Mouse (Mus musculus) kidney, embryonic 16.5 days (tissue): ENCODE data around the gene Krtap28-10. TPM values are rescaled to one million over a fixed set of nuclear protein-coding genes. Genes with fewer than 3 reads are reported as not detected.

ENCODE experiments used
- ATAC-seq: fragments of 200-750 bp; cut with Nextera tagmentation; 2 replicates; pipeline ENCODE4 v1.8.0; 2017; ENCODE audit warnings: moderate TSS enrichment; ENCODE audit not compliant: low FRiP score, low TSS enrichment
- H3K27ac ChIP-seq: fragments of 300-500 bp; sonication (generic); 2 replicates; pipeline ENCODE4 v1.5.1; 2014; ENCODE audit warnings: low read length
- H3K27me3 ChIP-seq: fragments of 300-500 bp; sonication (generic); 2 replicates; pipeline ENCODE4 v1.6.1; 2014; ENCODE audit warnings: low read length, control low read depth, mixed read lengths; ENCODE audit not compliant: insufficient read depth
- H3K36me3 ChIP-seq: fragments of 300-500 bp; sonication (generic); 2 replicates; pipeline ENCODE4 v1.6.1; 2014; ENCODE audit warnings: low read length, control low read depth, mixed read lengths; ENCODE audit not compliant: insufficient read depth
- H3K4me1 ChIP-seq: fragments of 300-500 bp; sonication (generic); 2 replicates; pipeline ENCODE4 v1.6.1; 2014; ENCODE audit warnings: low read length, control low read depth, mixed read lengths; ENCODE audit not compliant: insufficient read depth
- H3K4me2 ChIP-seq: fragments of 300-500 bp; sonication (generic); replicated peaks from 2 replicates; pipeline ENCODE4 v1.6.1; 2014; ENCODE audit warnings: low read depth, low read length
- H3K4me3 ChIP-seq: fragments of 300-500 bp; sonication (generic); 2 replicates; pipeline ENCODE4 v1.5.1; 2014; ENCODE audit warnings: mild to moderate bottlenecking, low read length
- H3K9ac ChIP-seq: fragments of 300-500 bp; sonication (generic); replicated peaks from 2 replicates; pipeline ENCODE4 v1.6.1; 2014; ENCODE audit warnings: low read length
- H3K9me3 ChIP-seq: fragments of 300-500 bp; sonication (generic); 2 replicates; pipeline ENCODE4 v1.6.1; 2016; ENCODE audit warnings: low read length, control low read depth
- WGBS: fragments of 180-500 bp; shearing (Covaris S2); extraction: QIAGEN DNeasy Blood & Tissue Kit; methylation state at CpG from one replicate; pipeline ENCODE4 v1.1.7; 2014; 5-methylcytosine and 5-hydroxymethylcytosine counted together
- polyA plus RNA-seq: library from polyadenylated mRNA; unstranded; fragments of >200 nt; fragmentation: Nextera tagmentation; extraction: Ambion mirVana; gene quantifications from 2 replicates; pipeline ENCODE4 v1.2.1, GENCODE M21; 2015

The Krtap28-10 gene
- polyA plus RNA-seq, 1 experiment from 2014 or later: not detected

- no peak for ATAC-seq
Observed at GRCm38 (mm10) chr1:83059278-83059677, 17.0 kb upstream of the Krtap28-10 start, which contains the start of gene A030005K14Rik. Gene A030005K14Rik (minus strand): TSS chr1:83059378.

GRCm38 (mm10) chr1:83058481-83058880, 16.2 kb upstream of the Krtap28-10 start:
- 29% methylated on average over 1 of the region's 1 CpGs for WGBS
- no peaks in the 10 kb centered on the region for H3K36me3 ChIP-seq
- no peak overlapping the region for H3K9ac ChIP-seq
- H3K27me3 ChIP-seq: no peaks in the 10 kb centered on the region
- no peak overlapping the region for H3K27ac ChIP-seq
- H3K4me1 ChIP-seq: no peaks in the 10 kb centered on the region
- H3K4me2 ChIP-seq: no peak overlapping the region
- H3K4me3 ChIP-seq: no peak overlapping the region
- no peaks in the 10 kb centered on the region for H3K9me3 ChIP-seq
- no peak for ATAC-seq

More at GRCm38 (mm10) chr1:83059278-83059677, 17.0 kb upstream of the Krtap28-10 start, which contains the start of gene A030005K14Rik:
- Histone ChIP-seq H3K27ac (no peak within 1 kb of the TSS), H3K36me3 (no peaks in the 10 kb centered on the region), H3K4me2 (no peak within 1 kb of the TSS), H3K9ac (no peak within 1 kb of the TSS), H3K4me3 (no peak within 1 kb of the TSS), H3K4me1 (no peaks in the 10 kb centered on the region), H3K27me3 (no peaks in the 10 kb centered on the region), H3K9me3 (no peaks in the 10 kb centered on the region)
- 89% methylated on average over 9 of the region's 9 CpGs for WGBS

- Histone ChIP-seq H3K4me1 (no peaks in the 10 kb centered on the region), H3K9ac (no peak within 1 kb of the TSS), H3K4me2 (no peak within 1 kb of the TSS), H3K27ac (no peak within 1 kb of the TSS), H3K36me3 (no peaks in the 10 kb centered on the region), H3K4me3 (no peak within 1 kb of the TSS), H3K27me3 (no peaks in the 10 kb centered on the region), H3K9me3 (no peaks in the 10 kb centered on the region)
- WGBS: 76% methylated on average over 5 of the region's 5 CpGs
- no peak for ATAC-seq
Observed at GRCm38 (mm10) chr1:83044882-83045427, 2.7 kb upstream of the Krtap28-10 start, which contains the start of gene Gm47969. Gene Gm47969 (plus strand): TSS chr1:83044932.

- 80% methylated on average over 4 of the region's 4 CpGs for WGBS
- no peak for ATAC-seq
Observed at GRCm38 (mm10) chr1:83039080-83039479, 3.2 kb downstream of the Krtap28-10 start.

GRCm38 (mm10) chr1:83038109-83038672, 4.1 kb downstream of the Krtap28-10 start, which contains the start of gene Slc19a3:
Gene Slc19a3 (minus strand): TSS chr1:83038448.
- H3K27me3 ChIP-seq: no peaks in the 10 kb centered on the region
- H3K27ac ChIP-seq: peak within 1 kb of the TSS; percentile 36
- no peaks in the 10 kb centered on the region for H3K36me3 ChIP-seq
- H3K4me3 ChIP-seq: peak within 1 kb of the TSS; percentile 64
- H3K4me1 ChIP-seq: peaks cover 7% of the 10 kb centered on the region; the same call in 1 of the 2 replicates
- peak within 1 kb of the TSS; percentile 76 for H3K4me2 ChIP-seq
- H3K9me3 ChIP-seq: no peaks in the 10 kb centered on the region
- under 1% methylated on average over 25 of the region's 25 CpGs for WGBS
- peak within 1 kb of the TSS; percentile 71 for H3K9ac ChIP-seq
- peak; percentile 96 for ATAC-seq

More at GRCm38 (mm10) chr1:83039080-83039479, 3.2 kb downstream of the Krtap28-10 start:
- no peaks in the 10 kb centered on the region for H3K9me3 ChIP-seq
- no peak overlapping the region for H3K9ac ChIP-seq
- H3K27ac ChIP-seq: no peak overlapping the region
- no peaks in the 10 kb centered on the region for H3K27me3 ChIP-seq
- no peak overlapping the region for H3K4me3 ChIP-seq
- H3K4me2 ChIP-seq: no peak overlapping the region
- H3K36me3 ChIP-seq: no peaks in the 10 kb centered on the region
- H3K4me1 ChIP-seq: peaks cover 7% of the 10 kb centered on the region; the same call in 1 of the 2 replicates

- ATAC-seq: no peak
- peak overlapping the region; percentile 76; the same call in 1 of the 2 replicates for H3K4me2 ChIP-seq
- H3K4me1 ChIP-seq: peaks cover 7% of the 10 kb centered on the region; the same call in 1 of the 2 replicates
- H3K27me3 ChIP-seq: no peaks in the 10 kb centered on the region
- no peaks in the 10 kb centered on the region for H3K36me3 ChIP-seq
- WGBS: 72% methylated on average over 11 of the region's 11 CpGs
- no peak overlapping the region for H3K27ac ChIP-seq
- H3K9ac ChIP-seq: no peak overlapping the region
- no peak overlapping the region for H3K4me3 ChIP-seq
- no peaks in the 10 kb centered on the region for H3K9me3 ChIP-seq
Observed at GRCm38 (mm10) chr1:83036892-83037667, 5.2 kb downstream of the Krtap28-10 start.

- ATAC-seq: no peak
- H3K27ac ChIP-seq: no peak overlapping the region
- H3K36me3 ChIP-seq: no peaks in the 10 kb centered on the region
- H3K9me3 ChIP-seq: no peaks in the 10 kb centered on the region
- H3K4me2 ChIP-seq: no peak overlapping the region
- WGBS: 38% methylated on average over 5 of the region's 5 CpGs
- no peaks in the 10 kb centered on the region for H3K27me3 ChIP-seq
- no peak overlapping the region for H3K4me3 ChIP-seq
- H3K9ac ChIP-seq: no peak overlapping the region
- peaks cover 7% of the 10 kb centered on the region; the same call in 1 of the 2 replicates for H3K4me1 ChIP-seq
Observed at GRCm38 (mm10) chr1:83034509-83034908, 7.8 kb downstream of the Krtap28-10 start.

GRCm38 (mm10) chr1:83032508-83032907, 9.8 kb downstream of the Krtap28-10 start:
- 92% methylated on average over 6 of the region's 6 CpGs for WGBS
- Histone ChIP-seq H3K4me3 (no peak overlapping the region), H3K36me3 (no peaks in the 10 kb centered on the region), H3K27ac (no peak overlapping the region), H3K9ac (no peak overlapping the region), H3K4me2 (no peak overlapping the region), H3K4me1 (peaks cover 1% of the 10 kb centered on the region; the same call in 1 of the 2 replicates), H3K27me3 (no peaks in the 10 kb centered on the region), H3K9me3 (no peaks in the 10 kb centered on the region)
- ATAC-seq: no peak

- ATAC-seq: no peak
- WGBS: 43% methylated on average over 1 of the region's 1 CpGs
- no peak overlapping the region for H3K9ac ChIP-seq
- no peaks in the 10 kb centered on the region for H3K4me1 ChIP-seq
- H3K4me3 ChIP-seq: no peak overlapping the region
- H3K27ac ChIP-seq: no peak overlapping the region
- no peak overlapping the region for H3K4me2 ChIP-seq
- H3K9me3 ChIP-seq: no peaks in the 10 kb centered on the region
- no peaks in the 10 kb centered on the region for H3K27me3 ChIP-seq
- no peaks in the 10 kb centered on the region for H3K36me3 ChIP-seq
Observed at GRCm38 (mm10) chr1:83031950-83032349, 10.3 kb downstream of the Krtap28-10 start.
